Mouse (Mus musculus): ENCODE measurements around the gene Atp5c1.

Atp5c1 gene

GRCm38 (mm10) chr2:10071751-10072150, 8.6 kb downstream of the Atp5c1 start:
- in situ Hi-C loops (cut with MboI; ENCODE audit: low pct_unique_long_range_greater_than_20kb in 1 of 2, low sequenced_read_pairs in 2 of 2, unreplicated experiment in 1 of 2), result no loop called here

DNA sequence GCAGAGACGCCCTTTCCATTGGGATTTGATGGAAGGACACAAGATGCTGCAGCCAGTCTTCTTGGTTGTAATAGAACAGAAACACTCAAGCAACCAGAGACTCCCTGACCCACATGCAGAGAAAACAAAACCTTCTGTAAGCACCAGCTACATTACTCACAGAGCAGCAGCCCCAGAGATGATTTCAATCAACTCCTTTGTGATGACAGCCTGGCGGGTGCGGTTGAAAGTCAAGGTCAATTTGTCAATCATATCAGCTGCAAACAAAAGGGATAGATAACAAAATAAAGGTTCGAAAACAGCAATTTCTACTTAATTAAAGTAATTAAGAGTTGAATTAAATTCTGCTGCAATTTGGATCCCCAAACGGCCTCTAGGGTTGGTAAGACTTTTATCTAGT, 21.5 kb downstream of the Atp5c1 start:
- in situ Hi-C loops (cut with MboI; ENCODE audit: low pct_unique_long_range_greater_than_20kb in 1 of 2, low sequenced_read_pairs in 2 of 2, unreplicated experiment in 1 of 2), result no loop called here

DNA sequence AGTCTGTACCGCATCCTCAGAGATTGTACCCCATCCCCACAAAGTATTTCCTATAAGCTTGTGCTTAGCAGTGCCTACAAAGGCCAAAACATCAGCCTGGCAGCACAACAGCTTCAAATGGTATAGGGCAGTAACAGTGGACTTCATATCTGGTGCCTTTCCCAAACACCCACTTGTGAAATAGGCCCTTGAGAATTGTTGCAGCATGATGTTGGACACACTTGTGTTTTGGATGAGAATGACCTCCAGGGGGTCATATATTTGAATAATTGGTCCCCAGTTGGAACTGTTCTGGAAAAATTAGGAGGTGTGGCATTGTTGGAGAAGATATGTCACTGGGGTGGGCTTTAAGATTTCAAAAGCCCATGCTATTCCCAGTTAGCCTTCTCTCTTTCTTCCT, 28.3 kb downstream of the Atp5c1 start:
- in situ Hi-C loops (cut with MboI; ENCODE audit: low pct_unique_long_range_greater_than_20kb in 1 of 2, low sequenced_read_pairs in 2 of 2, unreplicated experiment in 1 of 2), result no loop called here

GRCm38 (mm10) chr2:10050878-10051277, 29.4 kb downstream of the Atp5c1 start:
- in situ Hi-C loops (cut with MboI; ENCODE audit: low pct_unique_long_range_greater_than_20kb in 1 of 2, low sequenced_read_pairs in 2 of 2, unreplicated experiment in 1 of 2), result no loop called here

GRCm38 (mm10) chr2:10049456-10049855, 30.9 kb downstream of the Atp5c1 start:
- in situ Hi-C loops (cut with MboI; ENCODE audit: low pct_unique_long_range_greater_than_20kb in 1 of 2, low sequenced_read_pairs in 2 of 2, unreplicated experiment in 1 of 2), result no loop called here

DNA sequence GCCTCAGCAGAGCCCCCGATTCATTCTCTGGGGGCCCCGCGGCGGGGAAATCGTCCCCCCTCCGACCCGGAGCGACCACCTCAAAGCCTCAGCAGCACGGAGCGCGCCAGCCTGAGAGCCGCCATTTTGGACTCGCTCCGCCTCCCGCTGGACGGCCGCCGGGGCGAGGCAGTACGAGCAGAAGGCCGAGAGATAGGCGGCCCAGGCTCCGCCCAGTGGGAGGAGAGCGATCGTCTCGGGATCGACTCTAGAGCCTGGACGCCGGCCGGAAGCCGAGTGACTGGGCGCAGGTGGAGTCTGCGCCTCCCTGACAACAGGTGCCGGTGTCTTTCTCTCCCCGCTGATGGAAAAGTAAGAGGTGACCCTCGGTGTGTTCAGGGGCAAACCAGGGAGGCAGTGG, 31.8 kb downstream of the Atp5c1 start, which contains the start of gene Taf3:
TSS of gene Taf3 (minus strand) at position 136 of the 400 bp plus-strand sequence.
- in situ Hi-C loops (cut with MboI; ENCODE audit: low pct_unique_long_range_greater_than_20kb in 1 of 2, low sequenced_read_pairs in 2 of 2, unreplicated experiment in 1 of 2), result no loop called here

GRCm38 (mm10) chr2:10047758-10048436, 32.4 kb downstream of the Atp5c1 start:
- in situ Hi-C loops (cut with MboI; ENCODE audit: low pct_unique_long_range_greater_than_20kb in 1 of 2, low sequenced_read_pairs in 2 of 2, unreplicated experiment in 1 of 2), result no loop called here

GRCm38 (mm10) chr2:10034976-10035375, 45.3 kb downstream of the Atp5c1 start:
- in situ Hi-C loops (cut with MboI; ENCODE audit: low pct_unique_long_range_greater_than_20kb in 1 of 2, low sequenced_read_pairs in 2 of 2, unreplicated experiment in 1 of 2), result no loop called here

DNA sequence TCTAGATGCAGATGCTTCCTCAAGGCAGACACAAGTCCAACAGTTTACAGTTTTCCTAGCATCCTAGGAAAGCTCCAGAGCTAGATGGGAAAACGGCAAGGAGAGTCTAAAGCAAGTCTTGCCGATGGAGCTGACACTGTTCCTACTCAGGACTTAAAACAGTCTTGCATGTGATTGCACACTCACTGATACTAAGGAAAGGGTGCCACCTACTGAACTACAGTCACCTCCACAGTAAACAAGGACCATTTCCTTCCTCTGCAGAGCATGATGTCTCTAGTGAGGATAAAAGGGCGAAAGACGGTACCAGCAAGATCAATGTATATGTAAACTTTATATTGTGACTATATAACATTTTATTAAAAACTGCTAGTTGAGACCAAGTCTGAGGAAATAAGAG, 46.6 kb downstream of the Atp5c1 start:
- in situ Hi-C loops (cut with MboI; ENCODE audit: low pct_unique_long_range_greater_than_20kb in 1 of 2, low sequenced_read_pairs in 2 of 2, unreplicated experiment in 1 of 2), result no loop called here

DNA sequence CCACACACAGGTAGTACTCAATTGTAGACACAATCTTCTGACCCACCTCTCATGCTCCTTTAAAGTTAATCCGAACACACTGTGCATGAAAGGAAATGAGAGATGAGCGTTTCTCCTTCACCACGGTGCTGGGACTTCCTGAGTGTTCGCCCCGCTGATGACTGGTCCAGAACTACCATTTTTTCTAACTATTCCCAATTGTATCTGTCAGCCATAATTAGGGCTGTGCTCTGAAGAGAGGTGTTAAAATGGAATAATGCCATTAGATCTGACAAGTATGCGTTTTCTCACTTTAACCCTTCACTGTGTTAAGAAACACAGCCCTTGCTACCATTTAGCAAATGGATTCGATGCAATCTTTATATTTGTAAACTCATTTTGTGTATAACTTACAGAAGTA, 50.6 kb downstream of the Atp5c1 start:
- in situ Hi-C loops (cut with MboI; ENCODE audit: low pct_unique_long_range_greater_than_20kb in 1 of 2, low sequenced_read_pairs in 2 of 2, unreplicated experiment in 1 of 2), result no loop called here

DNA sequence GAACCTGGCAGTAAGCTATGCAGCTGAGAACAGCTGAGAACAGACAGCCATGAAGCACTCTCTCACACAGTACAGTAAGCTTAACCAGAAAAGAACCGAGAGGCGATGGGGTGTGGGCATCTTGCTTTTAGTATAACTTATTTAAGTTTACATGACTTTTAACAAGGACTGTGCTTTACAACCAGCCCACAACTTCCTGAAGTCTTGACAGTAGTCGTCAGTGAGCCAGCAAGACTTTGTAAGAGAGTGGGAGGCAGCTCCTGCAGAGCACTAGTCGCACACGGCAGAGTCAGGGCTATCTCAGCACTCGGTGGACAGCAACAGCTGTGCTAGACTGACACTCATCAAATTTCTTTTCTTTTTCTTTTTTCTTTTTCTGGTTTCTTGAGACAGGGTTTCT, 56.0 kb downstream of the Atp5c1 start:
- in situ Hi-C loops (cut with MboI; ENCODE audit: low pct_unique_long_range_greater_than_20kb in 1 of 2, low sequenced_read_pairs in 2 of 2, unreplicated experiment in 1 of 2), result loop anchor here in 1 of 2 experiments (25.0 kb wide), 1 partner anchor 1337 kb away; no protein-coding TSS in a partner anchor

DNA sequence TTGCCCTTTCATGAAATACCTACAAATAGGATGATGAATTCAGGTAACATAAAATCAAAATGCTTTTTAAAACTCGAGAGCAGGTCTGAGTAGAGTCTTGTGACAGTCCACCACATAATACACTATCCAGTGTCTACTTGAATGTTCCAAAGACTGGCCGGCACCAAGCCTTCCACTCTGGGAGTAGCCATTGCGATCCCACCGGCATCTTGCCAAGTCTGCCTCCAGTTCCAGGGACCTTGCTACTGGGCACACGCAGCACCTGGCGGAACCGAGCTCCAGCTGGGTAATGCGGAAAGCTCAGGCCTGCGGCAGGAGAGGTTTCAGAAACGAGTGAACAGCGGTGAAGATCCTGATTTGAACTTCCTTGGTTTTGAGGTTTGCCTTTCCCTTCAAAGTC, 59.0 kb downstream of the Atp5c1 start:
- in situ Hi-C loops (cut with MboI; ENCODE audit: low pct_unique_long_range_greater_than_20kb in 1 of 2, low sequenced_read_pairs in 2 of 2, unreplicated experiment in 1 of 2), result loop anchor here in 1 of 2 experiments (25.0 kb wide), 1 partner anchor 1334 kb away; no protein-coding TSS in a partner anchor

DNA sequence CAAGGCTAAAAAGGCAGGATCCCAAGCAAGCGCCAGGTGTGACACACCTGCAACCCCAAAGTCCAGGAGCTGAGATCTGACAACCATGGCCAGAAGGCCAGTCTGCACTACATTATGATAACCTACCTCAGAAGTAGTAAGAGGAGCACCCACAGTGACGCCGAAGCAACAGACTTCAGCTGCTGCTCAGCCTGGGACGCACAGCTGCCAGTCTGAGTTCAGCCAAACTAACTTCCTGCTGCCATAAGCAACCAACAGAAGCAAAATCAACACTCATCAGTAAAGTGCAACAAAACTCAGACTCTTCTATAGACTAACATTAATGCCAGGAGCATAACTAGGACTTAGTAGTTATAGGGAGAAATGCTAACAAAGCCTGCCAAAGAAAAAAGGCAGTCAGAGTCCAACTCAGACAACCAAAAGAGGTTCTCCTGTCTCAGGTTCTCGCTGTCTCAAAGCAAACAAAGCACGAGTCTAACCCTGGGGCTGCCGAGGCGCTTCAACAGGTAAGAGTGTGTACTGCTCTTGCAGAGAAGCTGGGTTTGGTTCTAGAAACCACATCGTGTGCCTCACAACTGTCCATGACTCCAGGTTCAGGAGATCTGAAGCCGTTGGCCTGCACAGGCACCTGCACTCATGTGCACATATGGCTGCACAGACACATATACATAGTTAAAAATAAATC, 65.2 kb downstream of the Atp5c1 start:
- in situ Hi-C loops (cut with MboI; ENCODE audit: low pct_unique_long_range_greater_than_20kb in 1 of 2, low sequenced_read_pairs in 2 of 2, unreplicated experiment in 1 of 2), result loop anchor here in 1 of 2 experiments (25.0 kb wide), 1 partner anchor 1328 kb away; no protein-coding TSS in a partner anchor

DNA sequence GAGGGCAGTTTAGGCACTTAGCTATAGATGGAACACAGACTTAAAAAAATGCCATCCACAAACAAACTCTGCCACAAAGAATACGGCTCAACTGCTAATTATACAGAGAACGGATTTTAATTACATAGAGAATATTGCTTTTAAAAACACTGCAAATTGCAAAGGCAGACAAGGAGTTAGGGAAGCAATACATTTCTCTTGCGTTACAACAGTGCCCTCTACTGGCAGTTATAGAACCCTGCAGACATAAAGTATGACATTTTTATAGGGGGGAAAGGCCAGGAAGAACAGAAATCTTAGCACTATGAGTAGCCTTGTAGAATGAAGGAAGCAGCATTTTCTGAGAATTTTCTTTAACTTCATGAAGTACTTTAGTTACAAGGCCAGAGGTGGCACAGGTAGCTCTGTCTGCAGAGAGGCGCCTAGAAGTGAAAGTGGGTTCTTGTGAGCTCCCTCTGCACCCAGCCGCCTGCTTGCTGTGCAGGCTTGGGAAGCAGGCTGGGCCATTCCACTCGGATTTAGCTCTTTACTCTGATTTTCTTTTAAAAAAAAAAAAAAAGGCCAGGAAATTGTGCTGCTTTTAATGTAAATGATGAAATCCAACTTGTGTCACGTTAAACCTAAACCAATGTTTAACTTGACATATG, 69.9 kb downstream of the Atp5c1 start:
- in situ Hi-C loops (cut with MboI; ENCODE audit: low pct_unique_long_range_greater_than_20kb in 1 of 2, low sequenced_read_pairs in 2 of 2, unreplicated experiment in 1 of 2), result loop anchor here in 1 of 2 experiments (25.0 kb wide), 1 partner anchor 1323 kb away; no protein-coding TSS in a partner anchor

GRCm38 (mm10) chr2:10009671-10010254, 70.5 kb downstream of the Atp5c1 start:
- in situ Hi-C loops (cut with MboI; ENCODE audit: low pct_unique_long_range_greater_than_20kb in 1 of 2, low sequenced_read_pairs in 2 of 2, unreplicated experiment in 1 of 2), result loop anchor here in 1 of 2 experiments (25.0 kb wide), 1 partner anchor 1322 kb away; no protein-coding TSS in a partner anchor

- in situ Hi-C loops (cut with MboI; ENCODE audit: low pct_unique_long_range_greater_than_20kb in 1 of 2, low sequenced_read_pairs in 2 of 2, unreplicated experiment in 1 of 2), result loop anchor here in 1 of 2 experiments (25.0 kb wide), 1 partner anchor 1321 kb away; no protein-coding TSS in a partner anchor
These were observed 71.7 kb downstream of the Atp5c1 start for GRCm38 (mm10) chr2:10008593-10008992.
